Mouse (Mus musculus) thymus, postnatal 14 days (tissue): Measurements from ENCODE around the gene Gck.
"Not testable (repeated sequence)": the region's sequence is repeated elsewhere in the genome, so short reads cannot be mapped to it uniquely, and the experiment has no call there.

ENCODE experiments used
- DNase-seq: peaks from one replicate; pipeline ENCODE4 v3.0.0; 2021

Gck gene

DNA sequence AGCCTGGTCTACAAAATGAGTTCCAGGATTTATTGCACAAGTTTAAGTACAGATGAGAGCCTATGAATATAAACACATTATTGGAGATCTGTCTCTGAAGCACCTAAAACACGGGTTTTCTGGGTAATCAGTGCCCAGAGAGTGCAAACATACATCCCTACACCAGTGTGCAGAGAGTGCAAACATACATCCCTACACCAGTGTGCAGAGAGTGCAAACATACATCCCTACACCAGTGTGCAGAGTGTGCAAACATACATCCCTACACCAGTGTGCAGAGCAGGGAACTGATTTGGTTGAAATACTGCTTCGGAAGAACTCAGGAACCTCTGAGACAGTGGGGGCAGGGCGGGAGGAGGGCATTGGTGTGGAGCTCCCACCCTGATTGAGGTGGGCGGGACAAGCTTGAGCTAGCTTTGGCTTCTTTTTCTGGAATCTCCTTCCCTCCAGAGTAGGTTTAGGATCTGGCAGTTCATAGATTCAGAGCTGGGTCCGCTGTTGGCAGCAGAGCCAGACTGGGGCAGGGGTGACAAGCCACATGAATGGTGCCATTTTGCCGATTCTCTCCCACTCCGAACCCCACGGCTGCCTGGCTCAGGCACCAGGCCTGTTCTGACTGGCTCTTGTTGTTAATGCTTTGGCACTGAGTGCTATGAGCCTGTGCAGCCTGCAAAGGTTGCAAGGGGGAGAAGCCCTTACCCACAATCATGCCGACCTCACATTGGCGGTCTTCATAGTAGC, 43.9 kb downstream of the Gck start:
- DNase-seq = no peak

DNA sequence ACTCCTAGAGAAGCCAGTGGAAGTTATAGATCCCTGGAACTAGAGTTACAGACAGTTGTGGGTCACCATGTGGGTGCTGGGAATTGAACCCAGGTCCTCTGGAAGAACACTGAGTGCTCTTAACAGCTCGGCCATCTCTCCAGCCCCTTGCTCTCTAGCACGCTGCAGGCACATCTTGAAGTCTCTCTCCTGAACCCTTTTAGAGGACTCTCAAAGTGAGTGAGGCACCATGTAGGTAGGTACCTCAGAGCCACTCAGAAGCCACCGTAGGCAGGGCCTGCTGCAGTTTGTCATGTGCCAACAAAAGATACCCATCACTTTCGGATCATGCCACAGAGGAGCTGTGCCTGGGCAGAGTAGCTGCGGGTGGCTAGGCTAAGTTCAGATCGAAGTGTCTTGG, 45.0 kb downstream of the Gck start:
- no peak for DNase-seq

DNA sequence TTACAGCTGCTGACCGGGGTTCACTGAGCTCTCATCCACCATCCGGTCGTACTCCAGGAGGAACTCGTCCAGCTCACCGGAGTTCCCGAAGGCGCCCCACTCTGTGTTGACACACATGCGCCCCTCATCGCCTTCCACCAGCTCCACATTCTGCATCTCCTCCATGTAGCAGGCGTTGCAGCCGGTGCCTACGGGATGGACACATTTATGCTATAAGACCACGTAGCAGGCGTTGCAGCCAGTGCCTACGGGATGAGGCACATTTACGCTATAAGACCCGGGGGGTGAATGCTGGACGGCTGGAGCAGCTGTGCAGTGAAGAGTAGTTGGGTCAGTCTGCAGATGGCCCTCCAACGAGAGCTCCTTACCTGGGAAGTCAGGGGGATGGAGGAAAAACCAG, 45.5 kb downstream of the Gck start:
- no peak for DNase-seq

DNA sequence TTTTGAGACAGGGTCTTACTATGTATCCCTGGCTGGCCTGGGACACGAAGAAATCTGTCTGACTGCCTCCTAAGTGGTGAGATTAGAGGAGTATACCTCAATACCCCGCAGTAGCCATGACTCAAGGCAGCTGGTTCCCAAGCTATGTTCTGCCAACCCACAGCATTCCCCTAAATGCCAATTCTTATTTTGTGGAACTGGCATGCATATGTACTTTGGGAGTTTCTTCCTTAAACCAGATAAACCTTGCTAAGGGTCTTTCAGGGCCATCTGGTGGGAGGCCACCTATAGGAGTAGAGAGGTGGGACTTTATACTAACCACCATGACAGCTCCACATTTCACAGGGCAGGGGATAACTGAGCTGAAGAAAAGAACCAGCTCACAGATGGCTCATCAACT, 46.0 kb downstream of the Gck start:
- no peak for DNase-seq

DNA sequence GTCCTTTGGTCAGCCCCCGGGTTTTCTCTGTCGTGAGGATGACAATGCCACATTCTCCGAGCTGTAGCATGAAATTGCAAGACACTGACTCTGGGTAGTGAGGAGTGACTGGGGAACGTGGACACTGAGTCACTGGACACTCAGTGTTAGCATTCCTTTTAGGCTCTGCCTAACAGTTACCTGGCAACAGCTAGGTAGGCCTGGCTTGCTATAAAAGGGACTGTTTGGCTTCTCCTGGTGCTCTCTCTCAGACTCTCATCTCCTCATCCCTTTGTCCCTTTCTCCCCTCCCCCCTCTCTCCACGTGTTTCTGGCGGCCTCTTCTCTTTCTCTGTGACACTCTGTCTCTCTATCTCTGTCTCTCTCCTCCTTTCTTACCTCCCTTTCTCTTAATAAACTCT, 47.5 kb downstream of the Gck start:
- DNase-seq = no peak

DNA sequence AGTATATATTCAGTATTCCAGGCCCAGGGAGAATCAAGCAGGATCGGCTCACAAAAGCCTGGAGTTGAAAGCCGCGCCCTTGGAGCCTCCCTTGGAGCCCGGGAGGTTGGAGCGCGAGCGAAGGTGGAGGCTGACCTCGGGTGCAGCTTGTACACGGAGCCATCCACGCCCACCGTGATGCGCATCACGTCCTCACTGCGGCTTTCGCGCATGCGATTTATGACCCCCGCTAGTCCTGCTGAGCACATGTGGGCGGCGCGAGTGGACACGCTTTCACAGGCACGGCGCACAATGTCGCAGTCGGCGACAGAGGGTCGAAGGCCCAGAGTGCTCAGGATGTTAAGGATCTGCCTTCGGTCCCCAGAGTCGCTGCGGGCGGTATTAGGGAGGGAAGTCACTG, 47.9 kb downstream of the Gck start:
- no peak for DNase-seq

DNA sequence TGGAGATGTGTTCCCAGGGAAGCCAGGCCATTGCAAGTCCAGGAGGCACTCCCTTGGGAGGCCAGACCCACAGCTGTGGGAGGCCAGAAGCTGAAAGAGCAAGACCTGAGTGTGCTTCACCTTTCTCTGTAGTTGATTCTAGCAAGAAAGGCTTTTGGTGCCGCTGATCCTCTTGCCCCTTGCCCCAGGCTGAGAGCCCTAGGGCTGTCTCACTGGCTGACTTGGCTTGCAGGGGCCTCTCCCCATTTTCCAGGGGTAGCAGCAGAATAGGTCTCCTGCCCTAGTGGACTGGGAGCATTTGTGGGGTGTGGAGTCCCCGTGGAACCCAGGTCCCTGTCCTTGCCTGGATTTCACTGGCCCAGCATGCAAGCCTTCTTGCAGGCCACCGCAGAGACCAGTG, 48.6 kb downstream of the Gck start:
- DNase-seq = no peak

DNA sequence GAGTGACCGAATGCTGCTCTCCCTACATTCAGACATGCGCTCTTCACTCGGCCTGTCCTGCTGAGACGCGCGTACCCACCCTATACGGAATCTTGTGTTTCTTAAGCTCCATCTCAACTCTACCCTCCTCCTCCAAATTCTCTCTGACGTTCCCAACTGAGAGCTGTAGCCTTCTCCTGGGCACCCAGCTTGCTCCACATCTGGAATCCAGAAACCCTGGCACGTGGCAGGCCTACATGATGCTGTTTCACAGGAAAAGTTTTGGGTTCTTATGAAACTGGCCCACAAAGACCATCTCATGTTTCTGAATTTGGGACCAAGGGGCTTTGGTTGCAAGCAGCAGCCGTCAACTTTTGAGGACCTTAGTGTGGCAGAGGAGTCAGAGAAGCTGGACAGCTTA, 50.6 kb downstream of the Gck start:
- DNase-seq = no peak

DNA sequence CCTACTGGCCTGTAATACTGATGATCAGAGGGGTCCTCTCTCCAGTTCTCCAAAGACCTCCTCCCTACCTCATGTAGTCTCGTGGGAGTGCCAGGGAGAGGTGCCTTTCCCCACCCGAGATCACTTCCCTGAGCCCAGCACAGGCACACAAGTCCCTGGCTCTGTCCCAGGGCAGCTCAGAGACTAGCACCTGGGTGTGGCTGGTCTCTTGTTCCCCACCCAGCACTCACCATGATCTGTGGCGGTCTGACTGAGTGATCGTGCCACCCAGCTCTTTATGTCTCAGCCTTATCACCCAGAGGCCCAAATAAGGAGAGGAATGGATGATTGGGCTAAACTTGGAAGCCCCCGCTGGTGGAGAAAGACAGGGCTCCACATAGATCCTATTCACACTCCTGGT, 51.4 kb downstream of the Gck start, which contains the start of gene Myl7:
Myl7 (minus strand) TSS at position 252 of the 400 bp plus-strand sequence.
- DNase-seq = no peak

DNA sequence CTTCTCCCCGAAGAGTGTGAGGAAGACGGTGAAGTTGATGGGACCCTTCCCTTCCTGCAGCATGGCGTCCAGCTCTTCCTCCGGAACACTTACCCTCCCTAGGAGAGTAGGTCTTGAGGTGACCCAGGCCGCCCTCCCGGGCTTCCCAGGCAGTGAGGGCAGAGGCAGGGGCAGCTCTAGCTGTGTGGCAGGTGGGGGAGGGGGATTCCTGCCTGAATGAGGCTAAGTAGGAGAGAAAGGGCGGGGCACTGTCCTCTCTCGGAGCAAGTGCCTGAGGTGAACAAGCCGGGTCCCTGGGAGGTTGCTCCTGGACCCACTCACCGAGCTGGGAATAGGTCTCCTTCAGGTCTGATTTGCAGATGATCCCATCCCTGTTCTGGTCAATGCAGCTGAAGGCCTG, 52.0 kb downstream of the Gck start:
- no peak for DNase-seq

DNA sequence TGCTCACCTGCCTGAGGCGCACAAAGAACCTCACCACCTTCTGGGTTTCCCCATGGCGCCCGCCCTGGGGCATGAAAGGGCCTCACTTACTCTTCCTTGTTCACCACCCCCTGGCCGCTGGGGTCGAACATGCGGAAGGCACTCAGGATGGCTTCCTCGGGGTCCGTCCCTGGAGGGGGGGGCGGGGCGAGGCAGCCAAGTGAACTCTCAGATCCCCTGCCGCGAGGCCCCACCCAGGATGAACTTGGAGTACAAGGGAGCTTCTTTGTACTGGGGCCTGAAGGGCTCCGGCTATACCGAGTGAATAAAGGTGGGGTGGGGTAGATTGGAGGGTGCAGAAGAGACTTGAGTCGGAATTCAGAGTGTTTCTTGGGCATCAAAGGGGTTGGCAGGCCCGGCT, 52.7 kb downstream of the Gck start:
- DNase-seq = peak; percentile 16

DNA sequence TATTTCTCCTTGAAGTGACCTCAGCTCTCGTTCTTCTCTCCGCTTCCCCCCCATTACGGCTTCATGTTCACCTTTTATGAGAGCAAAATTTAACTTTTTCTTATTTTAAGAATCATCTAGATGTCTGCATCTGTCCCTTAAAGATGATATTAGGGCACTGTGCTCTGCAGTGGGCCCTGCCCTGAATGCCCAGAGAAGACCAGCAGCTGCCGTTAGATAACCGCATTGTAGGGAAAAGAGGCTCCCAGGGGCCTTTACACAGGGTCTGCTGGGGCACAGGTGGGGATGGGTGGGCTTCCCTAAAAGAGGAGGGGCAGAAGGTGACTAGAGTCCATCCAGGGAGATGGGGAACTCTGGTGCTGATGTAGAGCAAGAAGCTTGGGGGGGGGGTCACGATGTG, 56.1 kb downstream of the Gck start:
- DNase-seq = no peak

DNA sequence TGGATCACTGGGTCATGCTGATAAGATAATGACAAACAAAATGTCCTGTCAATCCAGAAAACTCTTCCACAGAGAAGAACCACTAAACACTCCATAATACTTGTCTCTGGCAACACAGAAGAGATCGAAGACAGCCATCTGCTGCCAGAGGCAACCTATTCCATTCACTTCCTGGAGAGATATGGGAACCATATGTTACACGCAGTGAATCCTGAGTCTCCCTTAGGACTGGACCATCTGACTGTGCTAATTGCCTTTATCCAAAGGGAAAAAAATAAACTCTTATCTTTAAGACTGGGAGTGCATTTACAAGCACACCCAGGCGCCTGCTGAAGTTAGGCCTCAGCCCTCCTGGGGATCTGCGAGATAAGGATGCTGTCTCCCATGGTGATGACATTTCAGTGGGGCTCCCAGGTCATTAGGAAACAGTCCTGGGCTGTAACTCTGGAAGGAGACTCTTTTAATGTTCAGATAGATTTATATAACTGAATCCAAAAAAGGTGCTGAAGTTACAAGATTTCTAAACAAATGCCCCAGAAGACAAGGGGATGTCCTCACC, 57.0 kb downstream of the Gck start:
- no peak for DNase-seq

DNA sequence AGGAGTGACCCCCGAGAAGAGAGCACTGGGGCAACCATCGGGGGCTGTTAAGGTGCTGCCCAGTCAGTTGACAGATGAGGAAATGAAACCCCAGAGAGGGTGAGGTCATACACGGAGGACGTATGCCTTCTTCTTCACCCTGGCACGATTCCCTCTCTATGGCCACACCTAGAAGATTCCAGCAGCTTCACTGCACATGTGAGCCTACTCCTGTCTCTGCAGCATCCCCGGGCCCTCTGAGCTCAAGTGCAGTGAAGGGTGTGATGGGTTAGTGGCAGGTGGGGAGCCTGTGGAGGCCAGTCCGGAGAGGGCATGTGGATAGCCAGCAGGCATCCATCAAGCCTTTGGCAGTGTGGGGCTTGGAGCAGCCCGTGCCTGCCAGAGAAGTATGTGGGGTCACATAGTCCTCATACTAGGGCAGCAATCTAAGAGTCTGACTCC, 57.7 kb downstream of the Gck start:
- no peak for DNase-seq

DNA sequence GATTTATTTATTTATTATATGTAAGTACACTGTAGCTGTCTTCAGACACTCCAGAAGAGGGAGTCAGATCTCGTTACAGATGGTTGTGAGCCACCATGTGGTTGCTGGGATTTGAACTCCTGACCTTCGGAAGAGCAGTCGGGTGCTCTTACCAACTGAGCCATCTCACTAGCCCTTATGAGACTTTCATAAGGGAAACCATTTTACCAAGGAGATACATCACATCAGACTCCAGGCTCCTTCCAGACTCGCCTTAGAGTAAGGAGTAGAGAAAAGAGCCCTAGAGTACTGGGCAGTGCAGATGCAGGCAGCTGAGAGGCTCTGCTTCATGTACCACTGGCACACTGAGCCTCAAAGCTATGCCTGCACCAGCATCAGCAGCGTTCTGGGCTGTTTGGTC, 61.3 kb downstream of the Gck start:
- DNase-seq = not testable (repeated sequence)

DNA sequence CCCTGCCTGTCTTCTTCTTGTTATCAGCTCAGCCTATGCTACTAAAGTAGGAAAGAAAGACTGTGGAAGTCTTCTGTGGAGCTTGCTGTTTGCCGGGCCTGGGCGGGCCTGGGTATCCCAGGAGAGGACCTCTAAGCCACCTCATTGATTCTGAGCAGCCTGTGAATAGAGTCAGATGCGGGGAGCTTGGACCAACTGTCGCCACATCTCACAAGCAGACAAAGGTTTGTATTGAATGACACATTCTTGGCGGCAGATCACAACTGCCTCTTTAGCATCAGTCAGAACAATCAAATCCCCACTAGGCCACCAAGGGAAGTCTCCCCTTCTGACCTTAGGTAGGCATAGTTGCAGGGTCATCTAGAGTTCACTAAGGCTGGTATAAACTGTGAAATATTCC, 62.6 kb downstream of the Gck start:
- DNase-seq = no peak

DNA sequence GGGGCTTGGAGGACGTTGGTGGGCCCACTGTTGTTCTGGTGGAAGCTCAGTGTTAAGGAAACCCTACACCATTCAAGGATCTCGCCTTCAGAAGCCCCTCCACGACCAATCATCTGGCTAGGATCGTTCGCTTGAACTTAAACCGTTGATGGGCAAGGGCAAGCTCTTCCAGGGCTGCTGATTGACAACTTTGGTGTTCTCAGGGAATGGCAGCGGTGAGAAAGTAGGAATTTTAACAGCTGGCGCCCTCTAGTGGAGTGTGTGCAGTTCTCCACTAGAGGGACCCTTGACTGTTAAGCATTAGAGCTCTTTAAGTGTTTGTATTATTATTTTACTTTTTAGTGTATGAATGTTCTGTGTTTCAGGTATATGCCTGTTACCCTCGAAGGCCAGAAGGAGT, 63.7 kb downstream of the Gck start:
- DNase-seq = peak; percentile 67

DNA sequence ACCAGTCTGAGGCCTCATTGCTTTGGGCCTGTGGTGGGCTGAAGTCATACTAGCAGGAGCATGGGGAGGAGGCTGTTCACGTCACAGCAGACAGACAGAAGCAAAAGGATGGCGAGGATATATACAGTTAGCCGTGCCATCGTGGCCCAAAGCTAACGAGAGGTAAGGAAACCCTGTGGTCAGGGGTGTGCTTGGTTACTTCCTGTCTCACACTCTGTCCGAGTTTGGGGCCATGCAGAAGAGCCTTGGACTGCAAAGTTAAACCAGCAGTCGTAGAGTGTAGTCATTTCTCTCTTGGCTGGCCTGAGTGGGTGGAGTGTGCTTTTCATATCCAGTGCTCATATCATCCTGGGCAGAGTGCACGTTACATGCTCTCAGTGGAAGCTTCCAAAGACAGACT, 67.4 kb downstream of the Gck start:
- peak; percentile 18 for DNase-seq

DNA sequence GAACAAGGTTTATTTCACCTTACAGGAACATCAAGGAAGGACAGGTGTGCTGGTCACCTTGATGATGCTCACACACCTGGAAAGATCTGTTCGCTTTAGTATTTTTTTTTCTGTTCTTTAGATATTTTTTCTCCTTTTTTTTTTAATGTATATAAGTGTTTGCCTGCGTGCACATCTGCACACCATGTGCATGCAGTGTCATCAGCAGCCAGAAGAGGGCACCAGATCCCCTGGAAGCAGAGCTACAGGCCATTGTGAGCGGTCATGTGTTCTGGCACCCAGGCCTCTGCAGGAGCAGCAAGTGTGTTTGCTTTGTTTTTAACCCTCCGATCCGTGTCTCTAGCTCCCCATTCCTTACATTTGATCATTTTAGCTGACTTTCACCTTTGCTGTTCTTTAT, 70.0 kb downstream of the Gck start:
- DNase-seq = peak; percentile 67

DNA sequence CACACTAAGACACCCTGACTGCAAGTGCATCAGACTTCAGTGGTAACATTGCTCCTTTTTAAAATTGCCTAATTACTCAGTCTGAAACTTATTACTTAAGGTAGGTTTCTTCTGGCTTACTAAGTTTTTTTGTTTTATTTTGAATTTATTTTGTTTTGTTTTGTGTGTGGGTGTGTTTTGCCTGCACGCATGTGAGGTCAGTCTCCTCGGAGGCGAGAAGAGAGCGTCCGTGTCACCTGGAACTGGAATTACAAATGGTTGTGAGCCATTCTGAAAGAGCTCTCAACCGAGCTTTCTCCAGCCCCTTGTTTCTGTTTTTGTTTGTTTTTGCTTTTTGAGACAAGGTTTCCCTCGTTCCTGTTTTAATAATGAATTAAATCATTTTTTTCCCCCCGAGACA, 71.2 kb downstream of the Gck start:
- no peak for DNase-seq

DNA sequence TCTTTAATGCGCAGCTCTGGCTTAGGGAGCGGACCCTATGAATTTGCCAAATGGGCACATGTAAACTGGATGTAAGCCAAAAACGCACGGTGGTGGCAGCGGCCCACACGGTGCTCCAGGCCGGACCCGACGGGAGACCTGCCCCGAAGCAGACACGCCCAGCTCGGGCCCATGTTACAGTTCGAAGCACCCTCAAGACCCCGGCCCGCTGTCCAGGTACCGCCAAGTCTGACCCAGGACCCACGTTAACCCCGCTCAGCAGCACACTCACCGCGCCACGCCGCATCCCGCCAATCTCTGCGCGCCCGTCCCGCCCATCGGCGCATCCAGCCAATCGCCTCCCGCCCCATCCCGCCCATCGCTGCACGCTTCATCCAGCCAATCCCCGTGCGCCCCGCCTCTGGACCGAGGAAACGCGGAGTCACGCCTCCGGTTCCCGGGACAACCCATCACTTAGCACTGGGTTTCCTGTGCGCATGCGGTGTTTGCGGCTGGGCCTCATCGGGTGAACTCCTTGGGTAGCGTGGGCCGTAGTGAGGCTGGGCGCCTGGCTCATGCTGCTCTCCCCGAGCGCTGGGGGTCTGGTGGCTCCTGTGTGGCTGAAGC, 71.9 kb downstream of the Gck start, which contains the start of gene Pold2:
Pold2 (minus strand) TSS at position 372 of the 606 bp plus-strand sequence.
- peak; percentile 98 for DNase-seq

DNA sequence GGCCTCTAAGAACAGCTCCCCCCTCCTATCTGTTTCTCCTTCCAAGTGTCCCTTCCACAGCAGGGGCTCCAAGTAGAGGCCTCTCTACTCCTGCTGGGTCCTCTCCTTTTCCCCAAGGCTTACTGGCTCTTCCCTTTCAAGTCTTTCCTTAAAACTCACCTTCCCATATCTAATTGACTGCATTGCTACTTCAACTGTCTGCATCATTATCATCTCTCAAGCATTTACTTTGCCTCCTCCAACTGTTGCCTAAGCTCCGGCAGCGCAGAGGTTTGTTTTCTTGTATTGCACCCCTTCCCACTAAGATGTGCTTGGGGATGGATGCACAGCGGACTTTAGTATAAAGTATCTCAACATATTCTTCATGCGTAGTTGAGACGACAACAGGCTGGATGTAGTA, 72.5 kb downstream of the Gck start:
- no peak for DNase-seq

DNA sequence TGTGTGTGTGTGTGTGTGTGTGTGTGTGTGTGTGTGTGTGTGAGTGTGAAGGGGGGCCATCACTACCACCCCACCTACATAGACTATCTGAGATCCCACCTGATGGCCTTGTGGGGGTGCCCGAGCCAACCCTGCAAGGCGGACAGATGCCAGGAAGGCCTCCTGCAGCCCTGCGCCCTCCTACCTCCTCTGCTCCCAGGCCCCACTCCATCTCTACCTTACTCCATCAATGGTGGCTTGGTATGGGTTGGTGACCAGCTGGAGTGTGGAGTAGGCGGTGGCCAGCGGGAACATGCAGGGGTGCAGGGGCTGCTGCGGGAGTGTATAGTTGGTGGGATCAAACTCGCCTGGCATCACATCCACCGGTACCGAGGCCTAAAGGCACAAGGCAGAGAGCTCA, 76.7 kb downstream of the Gck start:
- no peak for DNase-seq

DNA sequence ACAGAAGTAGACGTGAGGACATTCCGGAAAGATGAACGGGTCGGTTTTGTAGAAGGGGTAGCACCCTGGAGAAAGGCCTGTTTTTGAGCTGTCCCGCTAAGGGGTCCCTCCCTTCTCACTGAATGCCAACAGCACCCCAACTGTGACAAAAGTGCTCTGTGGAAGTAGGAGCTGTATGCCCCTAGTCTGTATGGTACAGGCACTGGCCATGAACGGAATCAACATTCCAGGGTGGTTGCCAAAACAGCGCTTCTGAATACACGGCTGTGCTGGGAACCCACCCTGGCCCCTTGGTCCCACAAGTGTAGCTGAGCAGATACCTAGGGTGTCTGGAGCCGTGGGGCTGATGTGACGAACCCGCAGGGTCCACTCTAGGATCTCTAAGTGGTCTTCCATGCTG, 77.2 kb downstream of the Gck start:
- DNase-seq = no peak

DNA sequence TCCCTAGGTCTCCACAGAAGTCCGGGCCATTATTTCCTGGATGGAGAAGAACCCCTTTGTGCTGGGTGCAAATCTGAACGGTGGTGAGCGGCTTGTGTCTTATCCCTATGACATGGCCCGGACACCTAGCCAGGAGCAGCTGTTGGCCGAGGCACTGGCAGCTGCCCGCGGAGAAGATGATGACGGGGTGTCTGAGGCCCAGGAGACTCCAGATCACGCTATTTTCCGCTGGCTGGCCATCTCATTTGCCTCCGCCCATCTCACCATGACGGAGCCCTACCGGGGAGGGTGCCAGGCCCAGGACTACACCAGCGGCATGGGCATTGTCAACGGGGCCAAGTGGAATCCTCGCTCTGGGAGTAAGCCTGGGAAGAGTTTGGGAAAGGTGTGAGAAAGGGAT, 79.8 kb downstream of the Gck start:
- DNase-seq = no peak
